In the genomic region with DNA sequence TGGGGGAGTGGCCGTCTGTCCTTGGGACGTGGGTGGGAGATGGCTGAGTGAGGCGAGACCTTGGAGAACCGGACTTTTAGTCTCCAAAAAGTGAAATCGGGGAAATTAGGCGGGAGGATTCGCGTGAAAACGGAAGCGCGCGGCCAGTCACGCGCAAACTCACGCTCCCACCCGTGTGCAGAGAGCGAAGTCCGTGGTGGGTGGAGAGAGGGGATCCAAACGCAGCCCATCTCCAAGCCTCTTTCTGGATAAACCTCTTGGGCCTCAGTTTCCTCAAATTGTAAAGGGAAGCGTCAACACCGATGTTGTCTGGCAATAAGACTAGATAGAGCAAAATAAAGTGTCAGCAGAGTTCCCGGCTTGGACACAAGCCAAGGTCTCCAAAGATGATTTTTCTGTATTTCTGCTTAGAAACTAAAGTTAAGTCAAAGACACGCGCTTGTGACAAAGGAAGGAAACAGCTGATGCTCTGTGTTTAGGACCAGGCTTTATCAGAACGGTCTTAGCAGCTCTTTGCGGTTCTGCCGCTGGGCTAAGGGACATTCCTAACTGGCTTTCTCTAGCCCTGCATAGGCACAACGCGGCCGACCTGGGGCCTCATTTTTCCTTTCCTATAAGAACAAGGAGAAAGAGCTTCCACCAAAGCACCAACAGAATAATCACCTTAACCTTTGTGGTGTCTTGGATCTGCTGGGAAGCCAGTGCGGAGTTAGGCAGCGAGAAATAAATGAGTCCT, we compare ENCODE assay signal across 7 mouse cellular contexts. TPM values are rescaled to one million over a fixed set of nuclear protein-coding genes. Genes with fewer than 3 reads are reported as not detected.
DNase-seq lines count a peak whose midpoint lies in the region; ATAC-seq and TF ChIP-seq lines count a peak whose summit lies in the region.

No protein-coding gene starts in this region.

- peaks cover 32% of the 10 kb centered on the region for H3K4me1 ChIP-seq in embryonic facial prominence, embryonic 10.5 days
- H3K4me1 ChIP-seq in liver, postnatal 0 days (ENCODE audit: insufficient read depth): peaks cover 13% of the 10 kb centered on the region

- H3K36me3 ChIP-seq in embryonic facial prominence, embryonic 10.5 days (replicated peaks): no peaks in the 10 kb centered on the region
- no peaks in the 10 kb centered on the region for H3K36me3 ChIP-seq in liver, postnatal 0 days (replicated peaks; ENCODE audit: insufficient read depth, low read length)

- TF ChIP-seq EP300 in liver, postnatal 0 days (IDR thresholded peaks at IDR 0.05; ENCODE audit: low read depth): no peak

- H3K9ac ChIP-seq in liver, postnatal 0 days (replicated peaks): peak overlapping the region; percentile 21; the same call in 1 of the 2 replicates

- H3K4me2 ChIP-seq in liver, postnatal 0 days (ENCODE audit: low read depth, low read length): peak overlapping the region; percentile 88

- H3K4me3 ChIP-seq in embryonic facial prominence, embryonic 10.5 days: peak overlapping the region; percentile 78
- peak overlapping the region; percentile 59 for H3K4me3 ChIP-seq in liver, postnatal 0 days (ENCODE audit: low read depth, low read length)

- DNase-seq in retina, embryonic 14.5 days (ENCODE audit: low spot score): peak; percentile 54
- no peak for DNase-seq in retina, postnatal 1 day
- DNase-seq in embryonic facial prominence, embryonic 10.5 days (ENCODE audit: low spot score): peak; percentile 43
- DNase-seq in liver, postnatal 0 days: no peak
- DNase-seq in thymus, postnatal 0 days (ENCODE audit: low spot score): no peak

- TF ChIP-seq CTCF in liver, postnatal 0 days (IDR thresholded peaks at IDR 0.05; ENCODE audit: low read depth): no peak

- 0 out of 2 replicates have a peak, but pooled peaks cover 2% of the 10 kb centered on the region for H3K9me3 ChIP-seq in embryonic facial prominence, embryonic 10.5 days
- no peaks in the 10 kb centered on the region for H3K9me3 ChIP-seq in liver, postnatal 0 days (ENCODE audit: low read length)

- ATAC-seq in hematopoietic stem cell, adult 5-6 weeks (replicated peaks in 1 of 2; ENCODE audit: insufficient read depth in 1 of 2, low FRiP score in 2 of 2, low TSS enrichment in 1 of 2, low read depth in 1 of 2, poor library complexity in 2 of 2, severe bottlenecking in 2 of 2): peak; percentile 36 to 44; a peak in 2 of 4 replicates
- ATAC-seq in liver, postnatal 0 days: no peak
- ATAC-seq in inflammation-experienced regulatory T-cells, adult 6 months: no peak

- peaks cover 75% of the 10 kb centered on the region for H3K27me3 ChIP-seq in embryonic facial prominence, embryonic 10.5 days (replicated peaks; ENCODE audit: low read depth, poor library complexity, severe bottlenecking)
- peaks cover 50% of the 10 kb centered on the region for H3K27me3 ChIP-seq in liver, postnatal 0 days (ENCODE audit: insufficient read depth, low read length)

- peak overlapping the region; percentile 74 for H3K27ac ChIP-seq in embryonic facial prominence, embryonic 10.5 days (replicated peaks)
- H3K27ac ChIP-seq in liver, postnatal 0 days (ENCODE audit: low read depth): no peak overlapping the region

- 1% methylated on average over 32 of the region's 32 CpGs for WGBS in embryonic facial prominence, embryonic 10.5 days
- 1% methylated on average over 32 of the region's 32 CpGs for WGBS in liver, postnatal 0 days (ENCODE audit: insufficient replicate concordance)

RNA-seq across cellular contexts. Expression of gene Mast4, which starts 0.6 kb away (rescaled TPM):
- 21.3 and 23.0 TPM in 2 replicates for polyA plus RNA-seq in embryonic facial prominence, embryonic 10.5 days (2016; fragmentation: Nextera tagmentation; extraction: Ambion mirVana)
- 18.8 and 29.5 TPM in 2 replicates for total RNA-seq in hematopoietic stem cell, adult 5-6 weeks (2017)
- polyA plus RNA-seq in liver, postnatal 0 days (2015; fragmentation: Nextera tagmentation; extraction: Ambion mirVana): 2.6 and 2.8 TPM in 2 replicates
- polyA plus RNA-seq in inflammation-experienced regulatory T-cells, adult 6 months (2017; shearing (Covaris generic)): 10 to 100 TPM in 2 of 3 experiments, 1 to 10 TPM in 1; 9.4 to 30.8 (median 16.1) TPM
- 15.9 and 25.4 TPM in 2 replicates for polyA plus RNA-seq in thymus, postnatal 0 days (2015; fragmentation: Nextera tagmentation; extraction: Ambion mirVana)

Comparison
In these comparisons a context has a peak if more than half of its experiments do, and no peak if none do; other contexts are left out.
1. DNase-seq: peak in retina, embryonic 14.5 days (single experiment) and embryonic facial prominence, embryonic 10.5 days (single experiment); none in retina, postnatal 1 day (single experiment), liver, postnatal 0 days (single experiment) and thymus, postnatal 0 days (single experiment).
2. ATAC-seq: peak in hematopoietic stem cell, adult 5-6 weeks (2 of 2); none in liver, postnatal 0 days (single experiment) and inflammation-experienced regulatory T-cells, adult 6 months (single experiment).